Mouse (Mus musculus) testis, adult 2 months (tissue): Measurements from ENCODE around the gene Alox12.

Experiments
- CTCF ChIP-seq: fragments of 200-500 bp; IDR thresholded peaks from 2 replicates; pipeline ENCODE4 v1.5.1; 2012; ENCODE audit warnings: low read depth, mild to moderate bottlenecking, inconsistent platforms, low read length, moderate library complexity; ENCODE audit not compliant: control insufficient read depth, insufficient read depth, insufficient replicate concordance
- POLR2A ChIP-seq: fragments of 200-500 bp; IDR thresholded peaks from 2 replicates; pipeline ENCODE4 v1.6.1; 2012; ENCODE audit warnings: low read depth, mild to moderate bottlenecking, inconsistent platforms, low read length, moderate library complexity; ENCODE audit not compliant: control insufficient read depth

DNA sequence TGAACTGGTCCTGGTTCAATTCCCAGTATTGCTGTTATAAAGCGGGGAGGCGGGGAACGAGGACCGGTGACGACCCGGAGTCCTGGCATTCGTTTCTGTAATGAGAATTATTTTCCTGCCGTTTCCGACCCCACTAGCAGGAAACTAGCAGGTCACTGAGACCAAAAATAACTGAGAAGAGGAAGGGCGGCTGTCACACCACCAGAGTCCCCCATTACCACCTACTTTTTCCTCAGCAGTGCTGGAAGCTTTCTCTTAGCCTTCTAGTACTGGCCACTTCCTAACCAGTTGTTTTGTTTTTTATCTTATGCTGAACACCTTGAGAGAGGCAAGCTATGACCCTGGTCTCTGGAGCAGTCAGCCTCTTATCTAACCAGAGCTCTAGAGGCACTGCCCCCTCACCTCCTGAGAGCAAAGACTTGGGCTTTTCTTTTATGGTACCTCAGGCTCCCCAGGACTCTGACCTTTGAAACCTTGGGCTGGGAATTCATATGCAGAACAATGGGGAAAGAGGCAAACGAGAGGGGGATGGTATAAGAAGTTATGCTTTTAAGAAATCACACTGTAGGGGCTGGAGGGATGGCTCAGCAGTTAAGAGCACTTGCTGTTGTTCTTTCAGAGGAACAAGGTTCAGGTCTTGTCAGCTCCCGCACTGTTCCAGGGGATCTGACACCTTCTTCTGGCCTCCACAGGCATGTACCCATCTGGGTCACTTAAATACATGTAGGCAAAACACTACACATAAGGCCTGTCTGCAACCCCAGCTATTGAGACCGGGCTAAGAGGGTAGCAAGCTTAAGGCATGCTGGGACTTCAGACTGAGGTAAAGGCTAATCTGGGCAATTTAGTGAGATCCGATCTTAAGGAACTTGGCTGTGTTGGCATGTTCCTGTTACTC is 33.3 kb downstream of the Alox12 start:
- TF ChIP-seq CTCF: no peak
- TF ChIP-seq POLR2A: no peak
